Mouse (Mus musculus) midbrain, postnatal 0 days (tissue): Measurements from ENCODE around the gene Nckap5. TPM values are rescaled to one million over a fixed set of nuclear protein-coding genes. Genes with fewer than 3 reads are reported as not detected.
A peak's percentile ranks its signal among the peaks of the same experiment; 100 is the strongest.

Source experiments
- ATAC-seq: fragments of 200-750 bp; cut with Nextera tagmentation; 2 replicates; pipeline ENCODE4 v1.8.0; 2017; ENCODE audit warnings: moderate number of reproducible peaks, mild to moderate bottlenecking, moderate TSS enrichment, moderate library complexity; ENCODE audit not compliant: low FRiP score
- DNase-seq: peaks from one replicate; pipeline ENCODE4 v3.0.0-alpha.2; 2015; ENCODE audit warnings: low spot score
- H3K27ac ChIP-seq: fragments of 300-500 bp; sonication (generic); 2 replicates; pipeline ENCODE4 v1.5.1; 2014; ENCODE audit warnings: low read depth, mild to moderate bottlenecking, low read length, mixed read lengths
- H3K27me3 ChIP-seq: fragments of 300-500 bp; sonication (generic); 2 replicates; pipeline ENCODE4 v1.6.1; 2014; ENCODE audit warnings: low read length, control low read depth, mixed read lengths; ENCODE audit not compliant: insufficient read depth
- H3K36me3 ChIP-seq: fragments of 300-500 bp; sonication (generic); 2 replicates; pipeline ENCODE4 v1.6.1; 2014; ENCODE audit warnings: low read length, control low read depth, mixed read lengths; ENCODE audit not compliant: insufficient read depth
- H3K4me1 ChIP-seq: fragments of 300-500 bp; sonication (generic); 2 replicates; pipeline ENCODE4 v1.6.1; 2014; ENCODE audit warnings: mild to moderate bottlenecking, control low read depth, antibody characterized with exemption, low read length, mixed read lengths; ENCODE audit not compliant: insufficient read depth
- H3K4me2 ChIP-seq: fragments of 300-500 bp; sonication (generic); 2 replicates; pipeline ENCODE4 v1.6.1; 2014; ENCODE audit warnings: low read depth, mild to moderate bottlenecking, low read length, mixed read lengths; ENCODE audit not compliant: poor library complexity, severe bottlenecking
- H3K4me3 ChIP-seq: fragments of 300-500 bp; sonication (generic); 2 replicates; pipeline ENCODE4 v1.5.1; 2014; ENCODE audit warnings: low read depth, mild to moderate bottlenecking, low read length, moderate library complexity
- H3K9ac ChIP-seq: fragments of 300-500 bp; sonication (generic); replicated peaks from 2 replicates; pipeline ENCODE4 v1.6.1; 2014; ENCODE audit warnings: mild to moderate bottlenecking, low read length, moderate library complexity, mixed read lengths; ENCODE audit not compliant: poor library complexity, severe bottlenecking
- H3K9me3 ChIP-seq: fragments of 300-500 bp; sonication (generic); 2 replicates; pipeline ENCODE4 v1.6.1; 2016; ENCODE audit warnings: low read length, control low read depth
- CTCF ChIP-seq: IDR thresholded peaks from 2 replicates; pipeline ENCODE4 v1.5.1; 2016; ENCODE audit warnings: antibody characterized with exemption, mild to moderate bottlenecking
- WGBS: fragments of 180-500 bp; shearing (Covaris S2); extraction: QIAGEN DNeasy Blood & Tissue Kit; methylation state at CpG from one replicate; pipeline ENCODE4 v1.1.7; 2014; 5-methylcytosine and 5-hydroxymethylcytosine counted together
- polyA plus RNA-seq: library from polyadenylated mRNA; unstranded; fragments of >200 nt; fragmentation: Nextera tagmentation; extraction: Ambion mirVana; gene quantifications from 2 replicates; pipeline ENCODE4 v1.2.1, GENCODE M21; 2015
- total RNA-seq: library from RNA; depleted of rRNA; stranded (reverse); fragments of >200 nt; gene quantifications from 2 replicates; pipeline ENCODE4 v1.2.3, GENCODE M21; 2014

Gene Nckap5
- total and polyA plus RNA-seq, 2 experiments from 2014 or later = 6.3 to 8.7 TPM

DNA sequence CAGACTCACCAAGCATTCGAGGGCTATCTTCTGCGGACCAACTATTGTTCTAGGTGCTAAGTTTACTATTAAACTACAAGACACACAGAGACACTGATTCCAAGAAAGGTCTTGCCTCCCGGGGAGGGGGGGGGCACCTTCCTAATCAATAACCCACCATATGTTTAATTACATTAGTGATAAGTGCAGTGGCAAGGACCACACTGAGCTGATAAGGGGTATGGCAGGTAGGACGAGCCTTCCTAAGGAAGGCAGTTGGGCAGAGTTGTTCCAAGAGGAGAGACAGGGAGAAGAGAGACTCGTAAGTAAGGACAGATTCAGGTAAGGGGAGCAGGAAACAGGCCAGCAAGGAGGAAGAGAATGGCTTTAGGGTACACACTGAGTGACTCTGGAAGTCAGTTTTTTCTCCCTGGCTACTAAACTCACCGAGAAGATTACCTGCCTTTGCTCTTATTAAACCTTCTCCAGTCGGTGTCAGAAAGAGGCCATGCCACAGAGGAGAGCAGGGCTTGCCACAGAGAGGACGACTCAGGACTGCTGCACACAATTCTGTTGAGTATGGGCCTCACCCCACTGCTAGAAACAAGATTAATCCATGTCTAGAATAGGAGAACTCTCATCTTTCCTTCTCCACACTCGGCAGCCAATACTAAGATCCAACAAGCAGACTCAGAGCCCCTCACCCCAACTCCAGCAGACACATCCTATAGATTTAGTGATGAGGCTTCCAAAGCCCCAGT, 104.8 kb downstream of the Nckap5 start:
- no peak for TF ChIP-seq CTCF
- no peak for DNase-seq
- no peaks in the 10 kb centered on the region for H3K9me3 ChIP-seq
- 71% methylated on average over 9 of the region's 9 CpGs for whole genome bisulfite sequencing
- no peaks in the 10 kb centered on the region for H3K27me3 ChIP-seq
- no peaks in the 10 kb centered on the region for H3K4me1 ChIP-seq
- H3K36me3 ChIP-seq = no peaks in the 10 kb centered on the region
- no peak overlapping the region for H3K4me2 ChIP-seq
- H3K9ac ChIP-seq = no peak overlapping the region
- no peak overlapping the region for H3K4me3 ChIP-seq
- no peak for ATAC-seq
- H3K27ac ChIP-seq = no peak overlapping the region

DNA sequence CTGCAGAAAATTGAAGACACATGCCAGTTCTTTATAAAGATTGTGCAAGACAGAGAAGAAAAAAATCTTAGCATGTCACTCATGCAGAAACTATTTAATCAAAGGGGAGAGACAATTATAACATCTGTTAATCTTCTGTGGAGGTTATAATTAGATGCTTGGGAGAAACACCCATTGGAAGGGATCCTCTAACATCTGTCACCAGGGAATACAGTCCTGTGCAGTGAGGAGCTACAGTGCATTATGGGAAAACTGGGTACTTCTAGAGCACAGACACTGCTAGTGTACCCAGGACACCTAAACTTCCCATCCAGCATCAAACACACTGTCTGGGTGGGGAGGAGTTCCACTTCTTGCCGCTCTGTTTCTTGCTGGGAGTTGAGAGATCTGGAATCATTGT, 108.7 kb downstream of the Nckap5 start:
- H3K27me3 ChIP-seq = no peaks in the 10 kb centered on the region

DNA sequence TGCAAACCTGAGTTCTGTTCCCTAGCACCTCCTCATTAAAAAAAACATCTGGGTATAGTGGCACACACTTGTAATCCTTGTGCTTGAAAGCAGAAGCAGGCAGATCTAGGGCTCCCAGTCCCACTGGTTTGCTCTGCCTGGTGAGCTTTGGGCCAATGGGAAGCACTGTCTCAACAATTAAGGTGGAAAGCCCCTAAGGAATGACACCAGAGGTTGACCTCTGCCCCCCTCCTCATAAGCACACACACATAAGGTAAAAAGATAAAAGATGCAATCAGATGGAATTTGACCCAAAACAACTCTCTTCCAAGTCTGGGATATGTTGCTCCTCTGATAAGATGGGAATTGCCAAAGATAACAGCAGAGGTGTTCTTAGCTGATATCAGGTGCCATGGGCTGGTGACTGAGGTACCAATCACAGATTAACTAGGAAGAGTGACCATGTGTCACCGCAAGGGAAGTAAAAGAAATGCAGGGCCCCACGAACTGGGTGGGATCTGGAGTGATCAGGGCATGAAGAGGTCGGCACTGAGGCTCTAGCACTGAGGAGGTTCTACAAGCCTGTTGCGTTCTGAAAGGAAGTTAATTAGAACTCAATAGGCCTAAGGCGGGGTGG, 110.8 kb downstream of the Nckap5 start:
- Histone ChIP-seq H3K9ac (no peak overlapping the region), H3K36me3 (no peaks in the 10 kb centered on the region), H3K4me2 (no peak overlapping the region), H3K27ac (no peak overlapping the region), H3K4me3 (no peak overlapping the region), H3K4me1 (no peaks in the 10 kb centered on the region), H3K9me3 (no peaks in the 10 kb centered on the region), H3K27me3 (no peaks in the 10 kb centered on the region)
- no peak for DNase-seq
- WGBS = 78% methylated on average over 5 of the region's 5 CpGs
- no peak for ATAC-seq
- no peak for TF ChIP-seq CTCF

More for the DNA sequence above, 108.7 kb downstream of the Nckap5 start:
- no peak for ATAC-seq
- Histone ChIP-seq H3K4me2 (no peak overlapping the region), H3K9me3 (no peaks in the 10 kb centered on the region), H3K4me3 (no peak overlapping the region), H3K9ac (no peak overlapping the region), H3K27ac (no peak overlapping the region), H3K36me3 (no peaks in the 10 kb centered on the region), H3K4me1 (no peaks in the 10 kb centered on the region)
- no peak for DNase-seq
- 89% methylated on average over 1 of the region's 1 CpGs for WGBS
- no peak for TF ChIP-seq CTCF

DNA sequence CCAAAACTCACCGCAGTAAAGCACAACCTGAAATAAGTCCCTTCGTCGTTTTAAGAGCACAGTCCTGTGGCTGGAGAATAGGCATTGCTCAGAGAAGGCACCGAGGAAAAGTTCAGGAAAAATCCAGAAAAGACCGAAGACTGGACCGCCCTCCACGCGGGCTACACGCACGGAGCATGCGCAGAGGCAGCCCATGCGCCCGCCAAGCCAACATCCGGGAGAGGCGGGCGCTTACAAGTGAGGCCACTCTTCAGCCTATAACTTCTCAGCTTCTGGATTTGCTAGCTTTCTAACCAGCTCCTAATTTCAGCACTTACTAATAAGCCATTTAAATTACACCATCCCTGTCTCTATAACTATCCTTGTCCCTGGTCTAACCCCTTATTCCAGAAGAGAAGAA, 124.0 kb downstream of the Nckap5 start:
- H3K4me3 ChIP-seq = no peak overlapping the region
- no peaks in the 10 kb centered on the region for H3K9me3 ChIP-seq
- H3K27me3 ChIP-seq = no peaks in the 10 kb centered on the region
- WGBS = 95% methylated on average over 16 of the region's 16 CpGs
- H3K4me1 ChIP-seq = no peaks in the 10 kb centered on the region
- H3K36me3 ChIP-seq = no peaks in the 10 kb centered on the region
- no peak for TF ChIP-seq CTCF
- H3K27ac ChIP-seq = no peak overlapping the region
- DNase-seq (no peak), ATAC-seq (no peak)
- H3K9ac ChIP-seq = no peak overlapping the region
- no peak overlapping the region for H3K4me2 ChIP-seq

DNA sequence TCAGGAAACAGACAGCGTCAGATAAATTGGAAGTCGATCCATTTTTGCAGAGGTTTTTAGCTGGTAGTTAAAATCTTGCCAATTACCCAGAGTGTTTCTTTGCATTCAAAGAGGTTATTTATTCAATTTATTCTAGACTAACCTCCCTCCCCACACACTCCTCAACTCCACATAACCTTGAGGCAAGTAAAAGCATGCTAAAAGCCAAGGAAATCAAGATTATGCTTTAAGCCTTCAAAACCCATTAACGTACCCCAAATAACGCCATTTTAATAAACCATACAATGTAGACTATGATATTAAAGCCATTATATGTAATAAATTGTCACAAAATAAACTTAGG, 129.7 kb downstream of the Nckap5 start:
- Histone ChIP-seq H3K27me3 (no peaks in the 10 kb centered on the region), H3K9me3 (no peaks in the 10 kb centered on the region), H3K4me1 (no peaks in the 10 kb centered on the region), H3K27ac (no peak overlapping the region), H3K4me3 (no peak overlapping the region), H3K9ac (0 out of 2 replicates have a peak overlapping the region, but pooled peaks have one; percentile 29), H3K4me2 (no peak overlapping the region), H3K36me3 (no peaks in the 10 kb centered on the region)
- no peak for ATAC-seq
- 51% methylated on average over 4 of the region's 4 CpGs for WGBS
- no peak for TF ChIP-seq CTCF
- no peak for DNase-seq
